Mouse (Mus musculus): ENCODE results near the gene Uba52.
A peak's percentile ranks its signal among the peaks of the same experiment; 100 is the strongest.

Gene Uba52

DNA sequence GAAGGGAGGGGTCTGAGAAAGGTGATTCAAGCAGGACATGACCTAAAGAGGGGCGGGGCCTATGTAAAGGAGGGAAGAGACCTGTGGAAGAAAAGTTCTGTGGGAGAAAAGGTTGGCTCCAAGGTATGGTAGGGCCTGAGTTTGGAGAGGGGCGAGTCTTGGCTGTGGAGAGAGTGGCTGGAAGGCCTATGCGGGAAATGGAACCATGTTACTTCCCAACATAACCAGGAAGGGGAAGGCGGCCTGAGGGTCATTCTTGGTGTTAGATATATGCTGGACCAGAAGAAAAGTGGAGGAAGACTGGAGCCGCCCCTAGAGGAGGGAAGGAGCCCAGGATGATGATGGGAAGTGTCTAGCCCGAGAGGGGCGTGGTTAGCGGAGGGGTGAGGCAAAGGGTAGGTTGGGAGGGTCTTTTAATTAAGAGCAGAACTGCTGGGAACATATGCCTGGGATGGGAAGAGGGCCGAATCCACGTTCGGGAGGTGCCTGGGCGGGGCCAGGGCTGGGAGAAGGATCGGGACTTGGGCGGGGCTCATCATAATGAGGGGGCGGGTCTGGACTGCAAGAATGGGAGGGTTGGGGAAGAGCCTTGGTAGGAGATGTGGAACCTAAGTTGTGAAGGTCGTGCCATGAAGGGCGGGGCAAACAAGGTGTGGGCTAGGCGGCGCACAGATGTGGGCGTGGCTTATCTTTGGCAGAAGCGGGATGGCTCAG, 33.2 kb downstream of the Uba52 start:
- DNase-seq: no peak

- peak; percentile 97 for DNase-seq
Measured at GRCm38 (mm10) chr8:70476333-70477268, 34.0 kb downstream of the Uba52 start, which contains the start of gene Klhl26. Gene Klhl26, minus strand, starts transcription at chr8:70476968.

GRCm38 (mm10) chr8:70471856-70472255, 38.7 kb downstream of the Uba52 start:
- DNase-seq: peak; percentile 57

DNA sequence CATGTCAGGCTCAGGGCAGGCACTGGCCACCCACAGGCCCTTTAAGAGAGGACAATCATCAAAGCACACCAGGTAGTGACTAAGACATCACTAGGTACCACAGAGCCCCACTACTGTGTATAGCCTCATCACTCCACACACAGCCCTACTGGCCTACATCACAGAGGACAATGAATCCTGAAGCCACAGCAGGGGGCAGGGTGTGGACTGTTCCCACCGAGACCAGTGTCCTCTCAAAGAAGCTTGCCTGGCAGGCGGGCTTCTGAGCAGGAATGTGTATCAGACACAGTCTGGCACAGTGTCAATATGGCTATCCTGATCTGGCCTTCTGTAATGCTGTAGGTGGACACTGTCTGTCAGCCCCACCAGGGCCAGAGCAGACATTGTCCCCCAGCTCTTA, 40.7 kb downstream of the Uba52 start:
- DNase-seq: no peak

DNA sequence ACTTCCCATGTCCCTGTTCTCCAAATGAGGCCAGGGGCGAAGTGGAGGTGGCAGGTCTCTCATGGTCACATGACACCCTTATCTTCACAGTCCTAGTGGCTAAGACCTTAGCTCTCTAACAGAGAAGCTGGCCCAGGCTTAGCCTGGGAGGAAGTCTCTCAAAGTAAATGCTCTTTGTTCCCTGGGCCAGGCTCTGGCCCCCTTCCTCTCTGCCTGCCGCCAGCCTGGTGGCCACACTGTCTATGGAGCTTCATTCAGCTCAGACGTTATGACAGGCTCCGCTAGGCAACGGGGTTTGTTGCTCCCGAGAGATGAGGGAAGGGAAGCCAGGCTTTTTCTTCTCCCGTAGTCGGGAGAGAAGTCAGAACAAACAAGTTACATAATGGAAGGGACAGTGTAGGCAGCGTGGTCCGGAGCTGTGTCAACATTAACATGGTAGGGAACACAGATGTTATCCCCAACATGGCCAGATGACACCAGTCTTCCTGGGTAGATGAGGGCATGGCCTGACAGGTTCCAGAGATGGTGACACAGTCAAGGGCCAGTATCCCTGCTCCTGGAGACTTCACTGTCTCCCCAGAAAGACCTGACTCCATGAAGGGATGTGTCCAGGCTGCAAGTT, 41.2 kb downstream of the Uba52 start:
- no peak for DNase-seq

DNA sequence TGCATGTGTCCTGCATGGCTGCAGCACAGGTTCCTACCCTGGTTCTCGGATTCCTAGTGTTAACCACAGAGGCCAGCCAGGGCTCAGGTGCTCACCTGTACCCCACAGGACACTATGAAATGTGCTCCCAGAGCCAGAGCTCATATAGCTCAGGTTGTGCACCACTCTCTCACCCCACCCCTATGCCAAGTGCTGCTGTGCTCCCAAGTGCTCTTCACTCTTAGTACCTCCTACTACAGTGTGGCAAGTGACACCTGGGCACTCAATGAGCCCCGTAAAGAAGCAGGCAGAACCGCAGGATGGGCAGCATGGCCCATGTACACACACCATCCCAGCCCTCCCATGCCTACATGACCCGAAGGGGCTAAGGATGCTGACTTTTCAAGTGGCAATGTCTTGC, 41.9 kb downstream of the Uba52 start:
- DNase-seq: no peak

DNA sequence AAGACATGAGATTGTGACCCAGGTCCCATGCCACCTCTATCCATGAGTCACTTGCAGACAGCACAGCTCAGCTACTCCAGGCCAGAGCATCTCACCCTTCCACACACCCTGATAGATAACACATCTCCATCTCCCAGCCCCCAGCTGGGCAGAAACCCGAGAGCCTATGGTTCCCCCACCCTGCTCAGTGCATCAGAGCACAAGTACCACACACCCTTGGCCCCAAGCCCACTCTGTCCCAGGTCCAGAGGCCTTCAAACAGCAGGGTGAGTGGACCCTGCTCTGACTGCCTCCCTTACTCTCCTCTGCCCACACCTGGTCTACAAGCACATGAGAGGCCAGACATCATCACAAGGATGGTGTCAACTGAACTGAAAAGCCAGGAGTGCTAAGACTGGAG, 42.7 kb downstream of the Uba52 start:
- no peak for DNase-seq

- DNase-seq: no peak
Measured at GRCm38 (mm10) chr8:70467229-70467725, 43.3 kb downstream of the Uba52 start.

DNA sequence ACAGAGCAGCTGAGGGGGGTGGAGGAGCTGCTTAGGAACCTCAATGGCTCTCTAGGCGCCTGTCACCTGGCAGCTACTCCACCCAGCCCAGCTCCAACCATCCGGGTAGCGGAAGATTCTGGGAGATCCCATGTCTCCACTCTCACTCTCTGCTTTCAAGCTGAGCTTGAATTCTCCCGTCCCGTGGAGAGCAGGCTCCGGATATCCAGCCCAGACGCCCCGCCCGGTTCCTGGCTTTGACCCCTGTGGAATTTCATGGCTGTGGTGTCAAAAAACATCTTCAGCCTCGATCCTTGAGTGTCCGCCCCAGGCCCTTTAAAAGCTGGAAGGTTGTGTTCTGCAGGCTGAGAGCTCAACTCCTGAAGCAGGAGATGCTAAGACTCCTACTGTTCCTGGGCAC, 43.8 kb downstream of the Uba52 start:
- DNase-seq: no peak

DNA sequence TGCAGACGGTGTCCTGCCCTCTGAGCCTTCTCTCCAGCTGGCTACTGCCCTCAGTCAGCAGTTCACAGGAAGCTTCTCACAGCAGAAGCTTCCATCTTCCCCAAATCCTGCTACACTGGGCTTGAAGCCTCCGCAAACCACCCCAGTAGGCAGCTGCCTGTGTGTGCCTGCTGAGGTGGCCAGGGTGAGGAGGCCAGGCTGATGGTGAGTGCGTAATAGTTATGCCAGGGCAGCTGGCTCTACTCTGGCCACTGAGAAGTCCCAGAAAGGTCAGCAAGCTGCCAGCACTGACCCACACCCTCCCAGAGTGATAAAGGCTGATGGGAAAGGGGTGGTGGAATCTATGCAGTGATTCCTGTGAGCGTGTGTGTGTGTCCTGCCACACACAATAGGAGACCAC, 44.3 kb downstream of the Uba52 start:
- no peak for DNase-seq

GRCm38 (mm10) chr8:70465701-70466100, 44.9 kb downstream of the Uba52 start:
- no peak for DNase-seq

GRCm38 (mm10) chr8:70464162-70464561, 46.4 kb downstream of the Uba52 start:
- DNase-seq: no peak

- DNase-seq: no peak
Measured at GRCm38 (mm10) chr8:70463306-70463705, 47.3 kb downstream of the Uba52 start.

DNA sequence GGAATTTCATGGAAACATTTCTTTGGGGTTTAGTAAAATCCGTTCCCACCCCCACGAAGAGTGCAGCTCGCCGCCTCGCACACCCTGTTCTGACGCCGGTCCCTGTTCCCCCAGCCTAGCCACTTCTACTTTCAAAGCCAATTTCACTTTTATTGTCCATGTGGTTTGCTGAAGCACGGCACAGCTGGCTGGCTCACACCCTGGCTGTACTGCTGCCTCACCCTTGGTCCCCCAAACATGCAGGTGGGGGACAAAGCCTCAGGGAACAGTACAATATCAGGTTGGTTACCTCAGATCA, 48.1 kb downstream of the Uba52 start:
- DNase-seq: no peak

GRCm38 (mm10) chr8:70461765-70462515, 48.7 kb downstream of the Uba52 start:
- DNase-seq: no peak

DNA sequence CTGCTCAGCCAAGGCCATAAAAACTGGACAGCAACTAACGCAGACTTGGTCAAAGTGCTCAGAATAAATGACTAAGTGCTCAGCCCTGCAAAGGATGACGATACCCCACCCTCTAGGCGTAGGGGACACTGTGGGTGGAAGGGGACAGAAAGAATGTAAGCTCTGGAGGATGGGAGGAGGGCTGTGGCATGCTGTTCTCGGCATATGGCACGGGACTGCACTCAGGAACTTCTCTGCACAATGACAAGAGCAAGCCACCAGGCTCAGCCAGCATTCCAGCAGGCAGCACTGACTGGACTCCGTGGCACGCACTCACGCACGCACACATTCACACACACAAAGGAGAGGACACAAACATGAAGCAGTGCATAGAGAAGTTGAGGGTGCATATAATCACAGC, 50.0 kb downstream of the Uba52 start:
- DNase-seq: peak; percentile 56

- no peak for DNase-seq
Measured at GRCm38 (mm10) chr8:70460199-70460598, 50.4 kb downstream of the Uba52 start.

DNA sequence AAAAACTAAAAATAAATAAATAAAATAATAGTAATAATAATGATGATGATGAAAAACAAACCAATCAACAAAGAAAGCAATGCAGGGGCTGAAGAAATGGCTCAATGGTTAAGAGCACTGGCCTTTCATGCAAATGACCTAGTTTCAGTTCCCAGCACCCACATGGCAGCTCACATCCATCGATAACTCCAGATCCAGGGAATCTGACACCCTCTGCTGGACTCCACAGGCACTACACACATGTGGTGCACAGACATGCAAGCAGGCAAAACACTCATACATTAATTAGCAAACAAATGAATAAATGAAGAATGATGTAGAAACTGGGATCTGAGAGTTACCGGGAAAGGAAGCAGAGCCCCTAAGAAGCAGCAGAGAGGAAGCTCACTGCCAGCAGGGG, 51.0 kb downstream of the Uba52 start:
- no peak for DNase-seq

- DNase-seq: no peak
Measured at GRCm38 (mm10) chr8:70458462-70458861, 52.1 kb downstream of the Uba52 start.

All from cerebellum, adult 8-10 months (tissue).